Mouse (Mus musculus) midbrain, embryonic 11.5 days (tissue): Measurements from ENCODE around the gene Sv2c. TPM values are rescaled to one million over a fixed set of nuclear protein-coding genes. Genes with fewer than 3 reads are reported as not detected.

Experiments used
- polyA plus RNA-seq: library from polyadenylated mRNA; unstranded; fragments of >200 nt; fragmentation: Nextera tagmentation; extraction: Ambion mirVana; gene quantifications from 2 replicates; pipeline ENCODE4 v1.2.1, GENCODE M21; 2014

Gene Sv2c
- polyA plus RNA-seq, 1 experiment from 2014 or later: 1.1 TPM

Other genes with a start within 250 kb of the Sv2c start
- 18.5 and 19.9 TPM in 2 replicates for gene Iqgap2, start 240.7 kb downstream of the Sv2c start, polyA plus RNA-seq
- gene Gm20075, start 51.2 kb downstream of the Sv2c start, polyA plus RNA-seq: 41.8 and 43.8 TPM in 2 replicates
- gene Gm17190, start 50.5 kb downstream of the Sv2c start, polyA plus RNA-seq: not detected in 2 replicates